15 mouse cellular contexts compared by ENCODE assay signal in genomic region chr9:63912051-63912450, GRCm38 (mm10).
DNase-seq lines count a peak whose midpoint lies in the region; ATAC-seq and TF ChIP-seq lines count a peak whose summit lies in the region.
"Had no signal": no experiment of that assay in that cellular context is flagged by ENCODE, and none has a peak within 500 bp of the region (broad histone marks: within the 10 kb centered on the region; RNA-seq: fewer than 3 reads in every experiment).

No protein-coding gene starts in this region.

- TF ChIP-seq EP300 in stomach, postnatal 0 days (optimal IDR thresholded peaks at IDR 0.05), result no peak

- H3K27ac ChIP-seq in lung, embryonic 15.5 days, result peak overlapping the region; percentile 71
- H3K27ac ChIP-seq in stomach, postnatal 0 days (replicated peaks), result no peak overlapping the region
- H3K27ac ChIP-seq: liver, embryonic 15.5 days; midbrain, embryonic 10.5 days had no signal

- peak; percentile 15 for DNase-seq in heart, postnatal 4 days
- no peak for DNase-seq in heart, adult 11 months
- DNase-seq in lung, postnatal 14 days, result no peak
- peak; percentile 90 for DNase-seq in brain, embryonic 14.5 days (ENCODE audit: low read depth)
- no peak for DNase-seq in stomach, postnatal 0 days (ENCODE audit: low spot score)
- no peak for DNase-seq in adrenal gland, postnatal 25 days
- DNase-seq: cerebellum, adult 8-10 months; kidney, postnatal 10 days; right cerebral cortex, adult 18-20 months had no signal

- no peak for TF ChIP-seq POLR2A in brain, embryonic 14.5 days (IDR thresholded peaks at IDR 0.05; ENCODE audit: borderline replicate concordance, extremely low read depth, insufficient read depth, insufficient read length, poor library complexity, severe bottlenecking)

- no peak for TF ChIP-seq CTCF in brain, embryonic 14.5 days (IDR thresholded peaks at IDR 0.05; ENCODE audit: borderline replicate concordance, extremely low read depth, insufficient read depth, insufficient read length)
- TF ChIP-seq CTCF in stomach, postnatal 0 days (IDR thresholded peaks at IDR 0.05; ENCODE audit: low read depth), result no peak

- H3K9me3 ChIP-seq in lung, embryonic 15.5 days, result no peaks in the 10 kb centered on the region
- no peaks in the 10 kb centered on the region for H3K9me3 ChIP-seq in stomach, postnatal 0 days (ENCODE audit: control insufficient read depth, low read length)
- H3K9me3 ChIP-seq: liver, embryonic 15.5 days; midbrain, embryonic 10.5 days had no signal

- H3K4me2 ChIP-seq in lung, embryonic 15.5 days, result no peak overlapping the region
- H3K4me2 ChIP-seq in stomach, postnatal 0 days (replicated peaks; ENCODE audit: low read depth), result no peak overlapping the region
- H3K4me2 ChIP-seq: liver, embryonic 15.5 days had no signal

- H3K4me1 ChIP-seq in lung, embryonic 15.5 days, result peaks cover 39% of the 10 kb centered on the region
- no peaks in the 10 kb centered on the region for H3K4me1 ChIP-seq in stomach, postnatal 0 days (replicated peaks; ENCODE audit: control insufficient read depth, insufficient read depth)
- H3K4me1 ChIP-seq: liver, embryonic 15.5 days; midbrain, embryonic 10.5 days had no signal

- no peaks in the 10 kb centered on the region for H3K36me3 ChIP-seq in lung, embryonic 15.5 days
- no peaks in the 10 kb centered on the region for H3K36me3 ChIP-seq in stomach, postnatal 0 days (ENCODE audit: control insufficient read depth, insufficient read depth, low read length)
- H3K36me3 ChIP-seq: liver, embryonic 15.5 days; midbrain, embryonic 10.5 days had no signal

- 26% methylated on average over 9 of the region's 9 CpGs for WGBS in lung, embryonic 15.5 days
- WGBS in stomach, postnatal 0 days, result 31% methylated on average over 9 of the region's 9 CpGs

- no peaks in the 10 kb centered on the region; the same call in 1 of the 2 replicates for H3K27me3 ChIP-seq in lung, embryonic 15.5 days
- no peaks in the 10 kb centered on the region for H3K27me3 ChIP-seq in stomach, postnatal 0 days (ENCODE audit: control insufficient read depth, insufficient read depth, low read length)

- ATAC-seq in lung, embryonic 15.5 days (ENCODE audit: borderline replicate concordance, extremely low read depth, low FRiP score, low TSS enrichment), result no peak
- peak; percentile 31; the same call in 1 of the 2 replicates for ATAC-seq in stomach, postnatal 0 days (ENCODE audit: low FRiP score, low TSS enrichment)
- ATAC-seq: activated CD4-positive, CD25-positive, alpha-beta regulatory T cell, adult 4 months; inflammation-experienced regulatory T-cells, adult 6 months had no signal

- no peak overlapping the region for H3K4me3 ChIP-seq in lung, embryonic 15.5 days
- H3K4me3 ChIP-seq in stomach, postnatal 0 days (ENCODE audit: low read depth, low read length), result no peak overlapping the region
- H3K4me3 ChIP-seq: liver, embryonic 15.5 days; midbrain, embryonic 10.5 days; myocyte had no signal

- H3K9ac ChIP-seq in lung, embryonic 15.5 days, result no peak overlapping the region
- H3K9ac ChIP-seq in stomach, postnatal 0 days (ENCODE audit: low read length), result no peak overlapping the region
- H3K9ac ChIP-seq: liver, embryonic 15.5 days had no signal

Comparison
In these comparisons a context has a peak if more than half of its experiments do, and no peak if none do; other contexts are left out.
1. DNase-seq: peak in heart, postnatal 4 days (single experiment) and brain, embryonic 14.5 days (single experiment); none in heart, adult 11 months (single experiment), lung, postnatal 14 days (single experiment), stomach, postnatal 0 days (single experiment) and adrenal gland, postnatal 25 days (single experiment).